Mouse (Mus musculus): ENCODE data around the gene Ric8b.

Ric8b gene

DNA sequence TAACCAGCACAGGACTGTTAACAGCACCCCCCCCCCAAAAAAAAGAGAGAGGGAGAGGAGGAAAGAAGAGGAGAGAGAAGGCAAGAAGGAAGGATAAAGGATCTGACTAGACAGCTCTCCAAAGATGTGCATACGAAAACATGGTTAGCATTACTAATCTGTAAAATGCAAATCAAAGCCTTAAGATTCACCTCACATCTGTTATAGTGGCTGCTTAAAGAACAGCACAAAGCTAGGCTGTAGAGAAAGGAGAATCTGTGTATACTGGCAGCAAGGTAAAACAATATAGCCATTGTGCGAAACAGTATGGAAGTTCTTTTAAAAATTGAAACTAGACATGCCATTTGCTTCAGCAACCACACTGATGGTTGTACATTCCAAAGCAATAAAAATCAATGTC, 49.1 kb downstream of the Ric8b start:
- no peak for DNase-seq

DNA sequence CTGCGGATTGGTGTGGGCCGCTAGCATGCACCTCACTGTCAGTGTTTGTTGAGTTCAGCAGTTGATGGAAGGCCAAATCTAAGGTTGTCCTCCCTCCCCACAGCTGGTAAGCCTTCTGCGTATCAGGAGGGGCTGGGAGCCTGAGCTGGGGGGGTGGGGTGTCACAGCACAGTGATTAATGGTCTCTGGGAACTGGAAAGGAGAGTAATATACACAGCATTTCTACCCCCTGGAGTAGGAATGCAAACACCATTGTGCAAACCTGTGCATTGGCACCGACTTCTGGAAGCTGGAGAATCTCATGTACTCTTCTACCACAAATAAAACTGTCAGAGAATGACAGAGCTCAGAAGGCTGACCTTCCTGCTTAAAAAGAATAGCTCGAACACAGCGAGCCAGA, 50.2 kb downstream of the Ric8b start:
- peak; percentile 53 for DNase-seq

DNA sequence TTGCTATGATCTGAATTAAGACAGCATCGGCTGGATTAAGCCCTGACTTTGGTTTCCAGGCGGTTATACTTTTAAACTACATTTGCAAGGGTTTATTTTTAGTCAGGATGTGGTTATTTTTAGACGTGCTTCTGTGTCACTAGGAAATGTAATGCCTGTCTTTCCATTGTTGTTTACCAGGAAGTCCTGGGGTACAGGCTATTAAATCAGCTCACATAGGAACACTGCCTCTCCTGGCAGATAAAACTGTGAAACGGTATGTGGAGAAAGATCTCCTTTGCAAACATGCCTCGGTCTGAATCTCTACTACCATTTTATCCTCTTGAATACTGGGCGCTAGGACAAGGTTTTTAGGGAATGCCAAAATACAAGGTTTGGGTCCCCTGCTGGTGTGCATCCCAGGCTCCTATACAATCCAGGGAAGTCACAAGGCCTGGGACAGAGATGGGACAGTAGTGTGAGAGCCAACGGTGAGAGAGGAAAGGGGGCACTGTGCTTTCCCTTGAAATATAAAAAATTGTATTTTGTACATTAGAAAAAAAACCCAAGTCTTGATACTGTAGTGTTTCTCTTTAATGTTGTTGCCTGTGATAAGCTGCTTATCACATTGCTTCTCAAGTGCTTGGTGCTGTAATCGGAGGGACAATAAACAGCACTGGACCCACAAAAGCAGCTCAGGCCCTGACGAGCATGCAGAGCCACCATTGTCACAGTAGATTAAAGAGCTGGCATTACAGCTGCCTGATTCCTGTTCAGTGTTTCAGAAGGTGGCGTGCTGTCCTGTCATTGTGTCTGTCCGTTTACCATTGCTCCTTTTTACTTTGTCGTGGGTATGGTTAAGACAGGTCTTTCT, 51.7 kb downstream of the Ric8b start:
- no peak for DNase-seq

DNA sequence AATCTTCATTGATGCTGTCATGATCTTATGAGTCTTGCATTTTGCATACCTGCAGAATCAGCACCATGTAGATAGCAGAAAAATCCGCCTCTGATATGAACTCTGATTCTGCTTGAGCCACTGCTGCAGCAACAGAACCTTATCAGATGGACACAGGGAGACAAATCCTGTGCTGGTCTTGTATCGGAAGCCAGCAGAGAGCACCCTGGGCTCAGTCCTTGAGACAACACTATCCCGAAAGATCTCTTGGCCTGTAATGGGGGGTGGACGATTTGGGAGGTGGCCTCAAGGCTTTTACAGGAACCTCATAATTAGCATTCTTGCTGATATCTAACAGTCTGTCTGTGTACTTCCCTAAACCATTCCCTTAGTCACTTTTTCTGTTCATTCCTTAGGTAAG, 57.8 kb downstream of the Ric8b start:
- no peak for DNase-seq

DNA sequence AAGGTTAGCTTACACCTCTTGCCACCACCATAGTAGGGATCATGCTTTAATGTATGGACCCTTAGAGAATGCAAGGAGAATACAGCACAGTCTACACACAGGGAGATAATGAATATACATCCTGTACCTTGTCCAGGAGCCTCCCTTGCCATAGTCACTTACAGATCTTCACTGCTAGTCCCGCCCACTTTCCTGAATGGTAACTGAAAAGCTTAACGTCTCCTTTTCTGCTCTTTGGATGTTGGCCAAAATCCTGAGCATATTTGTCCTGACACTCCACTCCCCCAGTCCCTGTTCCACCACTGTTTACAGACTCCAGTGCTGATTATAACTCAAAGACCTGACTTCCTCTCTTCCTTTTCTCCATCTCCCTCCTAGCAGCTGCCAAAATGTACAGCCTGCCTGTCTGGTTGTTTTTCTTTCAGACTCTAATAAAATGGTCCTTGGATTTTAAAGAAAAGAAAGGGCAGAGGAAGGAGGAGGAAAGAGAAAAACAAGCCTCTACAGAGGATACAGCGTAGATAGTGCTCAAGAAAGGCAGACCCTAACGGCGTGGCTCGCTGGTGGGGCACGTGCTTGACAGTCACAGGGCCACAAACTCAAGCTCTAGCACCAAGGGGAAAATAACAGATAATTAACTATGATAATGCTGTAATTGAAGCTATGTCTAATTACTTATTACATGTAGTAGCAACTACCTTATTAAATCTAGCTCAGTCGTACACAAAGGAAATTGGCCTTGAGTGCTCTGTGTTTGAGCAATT, 59.4 kb downstream of the Ric8b start:
- peak; percentile 55 for DNase-seq

DNA sequence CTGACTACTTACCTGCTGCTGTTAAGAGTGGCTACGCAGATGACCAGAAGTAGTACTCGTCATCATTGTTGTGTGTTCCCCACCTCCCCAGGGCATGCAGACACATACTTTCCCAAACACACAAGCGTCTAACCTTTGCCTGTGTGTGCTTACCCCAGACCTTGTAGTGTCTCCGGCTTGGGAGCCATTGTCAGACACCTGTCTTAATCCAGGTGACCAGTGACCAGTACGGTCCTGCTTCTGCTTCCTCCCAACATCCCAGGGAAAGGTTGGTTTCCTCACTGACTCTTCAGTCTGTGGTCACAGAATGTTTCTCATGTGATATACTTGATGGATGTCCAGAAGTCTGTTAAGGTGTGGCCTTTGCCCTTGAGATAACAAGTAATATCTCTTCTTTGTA, 62.9 kb downstream of the Ric8b start:
- no peak for DNase-seq

DNA sequence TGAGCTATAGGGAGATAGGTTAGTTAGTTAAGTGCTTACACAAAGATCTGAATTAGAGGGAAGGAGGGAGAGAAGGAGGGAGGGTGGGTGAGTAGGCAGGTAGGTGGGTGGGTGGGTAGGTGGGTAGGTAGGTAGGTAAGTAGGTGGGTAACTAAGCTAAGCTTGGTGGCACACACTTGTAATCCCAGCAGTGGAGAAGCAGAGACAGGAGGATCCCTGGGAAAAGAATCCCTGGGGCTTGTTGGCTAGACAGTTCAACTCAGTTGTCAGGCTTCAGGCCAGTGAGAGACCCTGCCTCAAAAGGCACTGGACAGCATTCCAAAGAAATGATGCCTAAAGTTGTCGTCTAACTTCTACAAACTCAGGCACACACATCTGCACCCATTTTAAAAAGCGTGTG, 64.0 kb downstream of the Ric8b start:
- DNase-seq, result no peak

DNA sequence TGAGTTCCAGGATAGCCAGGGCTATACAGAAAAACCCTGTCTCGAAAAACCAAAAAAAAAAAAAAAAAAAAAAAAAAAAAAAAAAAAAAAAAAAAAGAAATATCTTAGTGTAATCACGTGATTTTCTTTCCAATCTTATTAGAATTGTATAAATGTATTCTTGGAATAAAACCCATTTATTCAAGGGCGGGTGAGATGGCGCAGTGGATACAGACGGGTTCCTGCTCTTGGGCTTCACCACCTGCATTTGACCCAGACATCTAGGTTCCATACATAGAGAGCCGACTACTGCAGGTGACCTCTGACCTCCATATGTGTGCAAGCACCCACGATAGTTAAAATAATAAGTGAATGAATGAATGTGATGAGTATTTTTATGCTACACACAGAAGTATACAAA, 65.3 kb downstream of the Ric8b start:
- DNase-seq, result no peak

DNA sequence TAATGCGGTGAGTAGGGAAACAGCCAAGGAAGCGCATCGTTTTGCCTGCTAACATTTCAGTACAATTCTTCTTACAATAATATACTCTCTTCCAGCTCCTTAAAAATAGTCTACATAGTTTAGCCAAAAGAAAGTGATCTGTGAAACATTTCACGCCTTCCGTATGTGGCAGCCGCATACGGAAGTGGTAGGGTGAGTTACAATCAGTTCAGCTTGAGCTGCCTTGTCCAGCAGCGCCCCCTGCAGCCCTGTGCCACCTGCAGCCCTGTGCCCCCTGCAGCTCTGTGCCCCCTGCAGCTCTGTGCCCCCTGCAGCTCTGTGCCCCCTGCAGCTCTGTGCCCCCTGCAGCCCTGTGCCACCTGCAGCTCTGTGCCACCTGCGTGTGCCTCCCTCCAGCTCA, 68.5 kb downstream of the Ric8b start:
- DNase-seq, result peak; percentile 57

DNA sequence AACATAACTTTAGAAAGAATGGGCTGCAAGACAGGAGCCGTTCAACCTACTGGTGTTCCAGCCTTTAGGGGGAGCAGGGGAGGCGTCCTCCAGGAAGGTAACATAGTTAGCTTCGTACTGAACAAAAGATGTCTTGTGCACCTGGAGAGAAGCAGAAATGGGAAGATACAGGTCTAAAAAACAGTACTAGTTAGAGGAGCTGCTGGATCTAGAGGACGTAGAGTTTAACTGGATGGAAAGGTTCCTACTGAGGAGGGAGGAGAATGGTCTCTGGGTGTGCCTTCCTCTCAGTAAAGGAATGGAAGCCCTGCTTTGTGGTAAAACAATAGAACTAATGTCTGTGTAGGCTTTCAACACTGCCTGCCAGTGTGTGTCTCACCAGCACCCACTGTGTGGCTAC, 70.2 kb downstream of the Ric8b start:
- DNase-seq, result no peak

DNA sequence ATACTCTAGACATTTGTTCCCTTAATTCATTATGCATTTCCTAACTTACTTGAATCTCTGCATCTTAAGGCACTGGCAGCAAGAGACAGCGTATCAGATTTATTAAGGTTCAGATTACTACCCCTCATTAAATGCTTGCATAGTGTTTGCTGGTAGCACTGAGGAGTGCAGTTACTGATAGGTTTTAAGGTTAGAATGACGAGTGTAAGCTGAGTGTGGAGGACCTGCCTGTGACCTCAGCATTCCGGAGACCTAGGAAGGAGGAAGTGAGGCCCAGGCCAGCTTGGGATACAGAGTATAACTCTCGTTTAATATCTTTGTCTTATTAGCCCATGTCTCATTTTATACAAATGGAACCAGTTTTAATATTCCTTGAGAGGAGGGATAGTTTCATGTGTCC, 71.2 kb downstream of the Ric8b start:
- DNase-seq, result no peak

DNA sequence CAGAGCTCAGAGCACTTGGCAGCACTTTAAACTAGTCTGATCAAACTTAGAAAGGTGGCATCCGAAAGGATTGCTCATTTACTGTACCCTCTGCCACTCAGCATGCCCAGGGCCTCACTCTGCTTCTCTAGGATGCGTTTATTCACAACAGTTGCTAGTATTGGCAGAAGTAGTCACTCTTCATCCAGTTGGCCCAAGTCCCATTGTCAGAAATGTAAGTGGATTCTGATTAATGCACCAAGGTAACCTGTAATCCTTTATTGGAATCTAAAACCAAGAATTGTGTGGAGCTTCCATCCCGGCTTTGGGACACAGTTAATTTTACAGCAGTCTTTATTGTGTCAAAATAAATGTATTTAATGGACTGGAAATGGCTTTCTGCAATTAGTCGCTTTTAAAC, 76.9 kb downstream of the Ric8b start:
- DNase-seq, result no peak

DNA sequence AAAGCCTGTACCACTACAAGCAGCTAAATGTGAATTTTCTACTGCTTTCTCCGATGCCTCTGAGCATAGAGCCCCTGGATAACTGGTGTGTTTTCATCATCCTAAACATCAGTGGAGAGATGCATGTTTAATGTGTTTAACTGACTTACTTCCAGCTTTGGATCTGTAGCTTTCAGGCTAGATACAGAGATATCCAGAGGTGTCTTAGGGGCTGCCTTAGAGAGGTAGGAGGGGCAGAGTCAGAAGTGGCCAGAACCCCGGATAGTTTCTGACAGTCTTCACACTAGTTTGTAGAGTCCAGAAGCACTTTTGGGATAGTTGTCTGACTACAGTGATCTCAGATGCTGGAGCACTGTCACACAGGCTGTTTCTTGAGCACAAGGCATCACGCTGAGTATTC, 77.6 kb downstream of the Ric8b start:
- no peak for DNase-seq

DNA sequence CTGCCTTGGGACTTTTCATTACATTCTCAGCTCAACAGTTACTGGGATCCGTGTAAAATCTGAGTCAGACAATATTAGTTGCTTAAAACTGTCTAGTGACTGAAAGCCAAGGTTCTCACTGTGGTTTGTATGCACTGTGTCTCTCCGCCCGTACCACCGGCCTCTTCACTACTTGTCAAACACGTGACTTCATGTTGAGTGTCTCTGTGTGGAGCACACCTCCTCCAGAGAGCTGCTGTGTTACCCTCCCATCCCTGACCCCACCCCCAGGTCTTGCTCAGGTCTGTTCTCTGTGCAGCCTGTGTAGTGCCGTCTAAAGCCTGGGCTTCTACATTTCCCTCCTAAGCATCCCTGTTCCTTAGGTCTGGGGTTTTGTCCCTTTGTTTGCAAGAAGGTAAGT, 79.0 kb downstream of the Ric8b start:
- DNase-seq, result peak; percentile 20

DNA sequence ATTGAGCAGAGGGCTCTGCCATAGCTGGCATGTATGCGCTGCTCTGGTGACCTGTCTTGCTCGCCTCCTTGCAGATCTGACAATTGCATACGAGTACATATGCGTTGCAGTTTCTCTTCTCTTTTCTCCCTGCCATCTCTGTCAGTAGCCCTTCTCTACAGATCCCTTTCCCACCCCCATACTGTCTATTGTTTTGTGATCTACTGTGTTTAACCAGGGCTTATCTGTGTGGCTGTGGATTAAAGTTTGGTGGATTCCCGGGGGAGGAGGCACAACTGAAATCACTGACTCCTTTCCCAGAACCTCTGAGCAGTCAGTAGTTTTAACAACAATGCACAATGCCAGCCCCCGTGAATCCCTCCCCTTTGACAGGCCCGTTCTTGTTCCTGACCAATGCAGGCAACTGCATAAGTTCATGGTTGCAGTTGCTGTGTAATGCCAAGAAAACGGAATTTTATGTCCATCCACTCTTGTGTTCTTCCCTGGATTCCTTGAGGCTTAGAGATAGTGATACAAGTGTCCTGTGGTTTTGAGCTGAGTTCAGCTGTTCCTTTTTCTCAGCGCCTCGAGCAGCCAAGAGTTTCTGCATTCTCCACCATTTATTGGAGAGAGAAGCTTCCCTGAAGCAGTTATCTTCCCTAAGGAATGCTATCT, 80.3 kb downstream of the Ric8b start:
- DNase-seq, result no peak

DNA sequence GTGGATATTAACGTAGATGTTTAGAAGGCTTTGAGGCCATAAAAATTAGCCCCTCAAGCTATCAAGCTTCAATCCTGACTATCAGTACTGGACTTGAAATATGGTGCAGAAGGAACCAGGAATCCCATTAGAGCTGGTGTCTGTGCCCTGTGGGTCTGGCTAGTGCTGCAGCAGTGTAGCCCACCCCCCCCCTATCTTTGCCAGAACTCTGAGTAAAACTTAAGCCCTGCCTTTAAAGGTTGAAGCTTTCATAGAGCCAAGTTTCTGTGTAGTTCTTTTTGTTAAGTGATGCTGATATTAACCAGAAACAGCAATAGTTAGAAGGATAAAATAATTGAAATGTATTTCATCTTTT, 80.8 kb downstream of the Ric8b start:
- DNase-seq, result no peak

DNA sequence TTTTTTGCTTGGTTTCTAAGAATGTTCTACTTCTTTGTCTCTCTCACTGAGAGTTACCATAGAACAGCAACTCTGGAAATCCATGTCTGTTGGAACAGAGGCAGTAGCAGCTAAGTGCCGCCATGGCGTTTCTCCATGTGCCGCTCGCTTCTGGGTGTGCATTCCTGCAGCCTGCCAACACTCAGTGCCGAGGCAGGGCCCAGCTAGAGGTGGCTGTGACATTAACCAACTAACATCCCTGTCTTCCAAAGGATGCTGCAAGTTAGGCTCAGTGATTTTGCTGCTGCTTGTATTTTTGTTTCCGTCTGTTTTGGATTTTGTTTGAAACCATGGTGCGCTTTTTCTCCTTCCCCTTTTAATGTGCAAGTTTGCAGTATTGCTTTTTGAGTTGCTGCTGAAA, 84.5 kb downstream of the Ric8b start:
- DNase-seq, result no peak

DNA sequence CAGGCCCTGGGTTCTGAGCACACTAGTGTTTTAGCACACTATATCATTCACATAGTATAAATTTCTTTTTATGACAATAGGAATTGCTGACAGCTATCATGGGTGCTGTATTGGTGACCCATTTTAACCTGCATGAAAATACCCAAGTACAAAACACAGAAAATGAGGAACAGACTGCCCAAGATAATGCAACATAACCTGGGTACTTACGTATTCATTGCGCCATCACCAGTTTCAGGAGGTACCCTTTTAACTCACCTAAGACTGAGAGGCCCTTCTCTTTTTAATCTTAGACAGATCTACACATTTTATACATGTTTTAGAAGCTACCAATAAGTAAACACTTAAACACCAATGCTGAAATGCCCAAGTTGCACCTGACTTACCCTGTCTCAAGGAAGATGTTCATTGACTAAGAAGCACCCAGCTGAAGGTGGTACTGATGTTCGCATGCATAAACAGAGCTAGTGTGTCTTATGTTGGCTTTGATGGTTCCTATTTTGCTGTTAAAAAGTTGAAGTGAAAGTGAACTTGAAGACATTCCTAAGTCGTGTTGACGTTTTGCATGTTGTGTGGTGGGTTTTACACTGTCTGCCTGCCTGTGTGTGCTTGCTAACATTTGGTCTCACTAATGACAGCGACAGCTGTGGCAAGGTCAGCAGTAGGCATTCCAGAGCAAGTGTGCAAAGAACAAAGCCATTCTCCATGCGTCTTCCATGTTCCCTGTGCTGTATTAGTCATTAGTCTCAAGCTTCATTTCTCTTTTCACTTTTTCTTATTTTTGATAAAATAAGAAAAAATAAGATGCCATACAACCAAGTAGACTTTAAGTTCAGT, 86.0 kb downstream of the Ric8b start:
- DNase-seq, result no peak

DNA sequence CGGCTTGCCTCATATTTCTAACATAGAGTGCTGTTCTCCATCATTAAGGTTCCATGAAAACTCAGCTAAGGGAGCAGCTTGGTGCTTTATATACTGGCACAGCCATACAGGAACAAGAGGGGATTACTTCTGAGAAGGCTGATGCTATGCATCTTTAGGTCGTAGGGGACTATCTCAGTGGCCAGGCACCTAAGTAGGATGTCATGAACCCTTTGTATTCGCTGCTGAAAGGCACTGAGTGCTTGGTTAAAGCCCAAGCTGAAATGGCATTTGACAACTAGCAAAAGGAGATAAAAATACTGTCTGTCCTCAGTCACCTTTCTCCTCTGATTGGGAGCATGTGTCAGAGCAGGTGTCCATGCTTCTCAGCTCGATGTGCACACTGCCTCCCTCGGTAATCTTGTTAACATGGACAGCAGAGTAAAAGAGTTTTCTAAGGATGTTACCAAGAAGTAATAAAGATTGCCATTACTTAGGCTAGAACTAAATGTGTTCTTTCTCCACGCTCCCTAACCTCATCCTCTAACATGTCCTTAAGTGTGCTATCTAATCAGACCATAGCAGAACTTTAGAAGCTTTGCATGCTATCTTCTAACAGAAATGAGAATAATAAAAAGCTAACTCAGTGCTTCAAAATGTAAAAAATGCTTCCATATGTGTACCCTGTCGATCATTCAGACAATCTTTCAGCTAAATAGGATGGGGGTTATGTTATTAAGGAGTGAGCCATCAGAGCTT, 89.3 kb downstream of the Ric8b start:
- no peak for DNase-seq

DNA sequence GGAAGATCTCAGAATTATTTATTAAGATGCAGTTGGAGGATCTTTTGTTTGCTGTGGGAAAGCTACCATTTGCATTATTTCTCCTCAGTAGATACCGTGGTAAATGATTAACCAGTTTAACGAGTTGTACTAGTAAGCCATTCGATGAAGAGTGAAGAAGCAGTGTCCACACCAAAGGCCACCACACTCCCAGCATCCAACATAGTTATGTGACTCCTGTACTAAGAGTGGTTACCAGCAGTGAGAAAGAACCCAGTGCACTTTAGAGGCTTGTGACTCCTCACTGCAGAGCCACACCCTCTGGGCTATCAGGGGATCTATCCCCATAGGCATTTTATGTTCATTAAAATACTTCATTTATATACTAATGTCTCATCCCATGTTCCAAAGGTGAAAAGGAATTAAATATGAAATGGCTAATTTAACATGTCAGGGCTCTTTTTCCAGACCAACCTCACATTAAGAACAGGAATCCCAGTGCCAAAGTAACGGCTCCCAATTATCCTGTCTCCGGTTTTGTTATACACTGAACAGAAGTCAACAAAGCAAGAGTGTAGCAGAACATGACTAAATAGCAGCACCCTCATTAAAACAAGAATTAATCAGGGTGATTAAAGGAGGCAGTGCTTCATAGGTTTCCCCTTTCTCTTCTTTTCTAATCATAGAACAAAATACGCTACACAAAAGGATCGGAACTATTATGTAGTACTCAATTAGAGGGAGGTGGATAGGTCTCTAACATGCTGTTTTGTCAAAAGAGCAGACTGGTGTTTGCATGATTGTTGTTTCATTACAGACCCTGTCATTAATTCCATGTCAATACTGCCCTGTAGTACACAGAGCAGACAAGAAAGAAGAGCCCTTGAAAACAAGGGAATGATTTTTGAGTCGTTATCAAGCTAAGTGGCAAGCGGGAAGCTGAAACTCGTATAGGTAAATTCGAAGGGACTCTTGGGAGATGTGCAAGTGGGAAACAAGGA, 90.7 kb downstream of the Ric8b start:
- no peak for DNase-seq

DNA sequence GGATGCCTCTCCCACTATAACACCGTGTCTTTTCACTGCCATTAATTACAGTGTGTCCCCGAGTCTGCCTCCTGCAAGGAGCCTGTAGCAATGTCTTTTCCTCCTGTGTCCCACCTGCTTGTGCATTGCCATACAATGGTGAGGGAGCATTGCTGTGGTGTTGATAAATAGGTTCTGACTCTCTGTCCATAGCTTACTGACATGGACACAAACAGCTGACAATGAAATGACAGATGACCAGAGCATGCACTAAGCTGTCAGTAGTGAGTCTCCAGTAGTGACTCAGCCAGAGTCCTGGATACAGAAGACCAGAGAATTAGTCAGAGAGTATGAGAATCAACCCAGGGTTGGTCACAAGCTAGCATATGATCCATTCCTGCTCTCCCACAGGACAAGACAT, 93.7 kb downstream of the Ric8b start:
- DNase-seq, result no peak

Data from lung, postnatal 36 days (tissue).